ENCODE assay signal across 17 mouse cellular contexts in genomic region chr9:66927696-66928402, GRCm38 (mm10). TPM values are rescaled to one million over a fixed set of nuclear protein-coding genes. Genes with fewer than 3 reads are reported as not detected.
DNase-seq lines count a peak whose midpoint lies in the region; ATAC-seq and TF ChIP-seq lines count a peak whose summit lies in the region.
"Had no signal": no experiment of that assay in that cellular context is flagged by ENCODE, and none has a peak within 500 bp of the region (broad histone marks: within the 10 kb centered on the region; RNA-seq: fewer than 3 reads in every experiment).

No protein-coding gene starts in this region.

- TF ChIP-seq CTCF in hindbrain, postnatal 0 days (IDR thresholded peaks at IDR 0.05; ENCODE audit: low read depth) = no peak
- no peak for TF ChIP-seq CTCF in brain, embryonic 14.5 days (IDR thresholded peaks at IDR 0.05; ENCODE audit: borderline replicate concordance, extremely low read depth, insufficient read depth, insufficient read length)
- no peak for TF ChIP-seq CTCF in layer of hippocampus, adult 2 months (conservative IDR thresholded peaks at IDR 0.05)

- no peaks in the 10 kb centered on the region for H3K4me1 ChIP-seq in hindbrain, postnatal 0 days (ENCODE audit: insufficient read depth, low read length)
- H3K4me1 ChIP-seq in hindbrain, embryonic 10.5 days (replicated peaks) = no peaks in the 10 kb centered on the region; the same call in 1 of the 2 replicates
- H3K4me1 ChIP-seq in kidney, embryonic 16.5 days (ENCODE audit: insufficient read depth, low read length) = no peaks in the 10 kb centered on the region
- H3K4me1 ChIP-seq: heart, embryonic 13.5 days; limb, embryonic 12.5 days; liver, embryonic 15.5 days had no signal

- peak; percentile 86 for DNase-seq in cerebellum, adult 9-10 months
- no peak for DNase-seq in cerebellum, postnatal 10 days
- DNase-seq in hindbrain, postnatal 0 days (ENCODE audit: low spot score) = peak; percentile 21
- no peak for DNase-seq in hindbrain, embryonic 10.5 days (ENCODE audit: low spot score)
- DNase-seq in brain, embryonic 14.5 days (ENCODE audit: low read depth) = peak; percentile 90
- DNase-seq in layer of hippocampus, adult 2 months (ENCODE audit: low spot score in 2 of 2) = peak; percentile 67 to 76
- no peak for DNase-seq in urinary bladder, adult 2 months (ENCODE audit: low spot score)
- DNase-seq: adrenal gland, adult 8-10 months; gastrocnemius, postnatal 25 days; lung, postnatal 14 days; right cerebral cortex, adult 18-20 months; spleen, adult 18-20 months; thymus, postnatal 25 days had no signal

- no peaks in the 10 kb centered on the region for H3K27me3 ChIP-seq in hindbrain, postnatal 0 days (ENCODE audit: insufficient read depth, low read length)
- H3K27me3 ChIP-seq in hindbrain, embryonic 10.5 days (ENCODE audit: insufficient read depth, poor library complexity, severe bottlenecking) = no peaks in the 10 kb centered on the region
- H3K27me3 ChIP-seq in kidney, embryonic 16.5 days (ENCODE audit: insufficient read depth, low read length) = no peaks in the 10 kb centered on the region
- H3K27me3 ChIP-seq: heart, embryonic 13.5 days; limb, embryonic 12.5 days; liver, embryonic 15.5 days had no signal

- H3K36me3 ChIP-seq in hindbrain, postnatal 0 days (ENCODE audit: insufficient read depth, low read length) = no peaks in the 10 kb centered on the region
- H3K36me3 ChIP-seq in hindbrain, embryonic 10.5 days = no peaks in the 10 kb centered on the region
- H3K36me3 ChIP-seq in kidney, embryonic 16.5 days (ENCODE audit: insufficient read depth, low read length) = no peaks in the 10 kb centered on the region
- H3K36me3 ChIP-seq: heart, embryonic 13.5 days; limb, embryonic 12.5 days; liver, embryonic 15.5 days had no signal

- 65% methylated on average over 8 of the region's 8 CpGs for WGBS in hindbrain, postnatal 0 days
- WGBS in hindbrain, embryonic 10.5 days = 83% methylated on average over 8 of the region's 8 CpGs
- WGBS in kidney, embryonic 16.5 days = 88% methylated on average over 8 of the region's 8 CpGs

- H3K27ac ChIP-seq in hindbrain, postnatal 0 days = no peak overlapping the region
- H3K27ac ChIP-seq in hindbrain, embryonic 10.5 days = no peak overlapping the region
- H3K27ac ChIP-seq in layer of hippocampus, adult 2 months = peak overlapping the region; percentile 46; the same call in 1 of the 2 replicates
- no peak overlapping the region for H3K27ac ChIP-seq in kidney, embryonic 16.5 days (ENCODE audit: low read length)
- H3K27ac ChIP-seq: heart, embryonic 13.5 days; limb, embryonic 12.5 days; liver, embryonic 15.5 days had no signal

- H3K9ac ChIP-seq in hindbrain, postnatal 0 days (replicated peaks; ENCODE audit: low read length) = no peak overlapping the region
- H3K9ac ChIP-seq in kidney, embryonic 16.5 days (replicated peaks; ENCODE audit: low read length) = no peak overlapping the region
- H3K9ac ChIP-seq: heart, embryonic 13.5 days; limb, embryonic 12.5 days; liver, embryonic 15.5 days had no signal

- no peaks in the 10 kb centered on the region for H3K9me3 ChIP-seq in hindbrain, postnatal 0 days (ENCODE audit: low read length)
- H3K9me3 ChIP-seq in hindbrain, embryonic 10.5 days = no peaks in the 10 kb centered on the region
- H3K9me3 ChIP-seq in kidney, embryonic 16.5 days (ENCODE audit: low read length) = no peaks in the 10 kb centered on the region
- H3K9me3 ChIP-seq: heart, embryonic 13.5 days; limb, embryonic 12.5 days; liver, embryonic 15.5 days had no signal

- no peak for TF ChIP-seq POLR2A in brain, embryonic 14.5 days (IDR thresholded peaks at IDR 0.05; ENCODE audit: borderline replicate concordance, extremely low read depth, insufficient read depth, insufficient read length, poor library complexity, severe bottlenecking)

- no peak overlapping the region for H3K4me3 ChIP-seq in hindbrain, postnatal 0 days (ENCODE audit: low read length)
- no peak overlapping the region for H3K4me3 ChIP-seq in hindbrain, embryonic 10.5 days
- H3K4me3 ChIP-seq in layer of hippocampus, adult 2 months = no peak overlapping the region
- H3K4me3 ChIP-seq in kidney, embryonic 16.5 days (ENCODE audit: low read length) = no peak overlapping the region
- H3K4me3 ChIP-seq: heart, embryonic 13.5 days; limb, embryonic 12.5 days; liver, embryonic 15.5 days had no signal

- 0 out of 2 replicates have a peak, but pooled peaks have one; percentile 27 for ATAC-seq in hindbrain, postnatal 0 days
- ATAC-seq in kidney, embryonic 16.5 days (ENCODE audit: low FRiP score, low TSS enrichment) = no peak

- H3K4me2 ChIP-seq in hindbrain, postnatal 0 days (ENCODE audit: low read depth, low read length) = no peak overlapping the region
- H3K4me2 ChIP-seq in kidney, embryonic 16.5 days (replicated peaks; ENCODE audit: low read depth, low read length) = no peak overlapping the region
- H3K4me2 ChIP-seq: heart, embryonic 13.5 days; limb, embryonic 12.5 days; liver, embryonic 15.5 days had no signal

RNA-seq across cellular contexts. Expression of gene Rab8b, which starts 8.4 kb away (rescaled TPM):
- total RNA-seq in hindbrain, postnatal 0 days (2014; rRNA removed) = 25.9 and 32.7 TPM in 2 replicates
- 26.3 and 27.1 TPM in 2 replicates for polyA plus RNA-seq in hindbrain, postnatal 0 days (2015; fragmentation: Nextera tagmentation; extraction: Ambion mirVana)
- polyA plus RNA-seq in hindbrain, embryonic 10.5 days (2016; fragmentation: Nextera tagmentation; extraction: Ambion mirVana) = 24.3 and 27.3 TPM in 2 replicates
- polyA plus RNA-seq in brain, embryonic 14.5 days (2012; rRNA removed) = 23.4 and 26.9 TPM in 2 replicates
- 10 to 100 TPM; 46.1 to 47.1 TPM for total RNA-seq in layer of hippocampus, adult 2 months (2021)
- 27.0 and 27.8 TPM in 2 replicates for polyA plus RNA-seq in kidney, embryonic 16.5 days (2015; fragmentation: Nextera tagmentation; extraction: Ambion mirVana)
- polyA plus RNA-seq in urinary bladder, adult 2 months (2012; rRNA removed) = 18.9 and 20.1 TPM in 2 replicates

RNA-seq across cellular contexts. Expression of gene Rps27l, which starts 18.0 kb away (rescaled TPM):
- total RNA-seq in hindbrain, postnatal 0 days (2014; rRNA removed) = 61.0 and 101 TPM in 2 replicates
- polyA plus RNA-seq in hindbrain, postnatal 0 days (2015; fragmentation: Nextera tagmentation; extraction: Ambion mirVana) = 258 and 271 TPM in 2 replicates
- polyA plus RNA-seq in hindbrain, embryonic 10.5 days (2016; fragmentation: Nextera tagmentation; extraction: Ambion mirVana) = 708 and 733 TPM in 2 replicates
- 108 and 152 TPM in 2 replicates for polyA plus RNA-seq in brain, embryonic 14.5 days (2012; rRNA removed)
- total RNA-seq in layer of hippocampus, adult 2 months (2021) = 10 to 100 TPM; 32.8 to 38.4 TPM
- polyA plus RNA-seq in kidney, embryonic 16.5 days (2015; fragmentation: Nextera tagmentation; extraction: Ambion mirVana) = 585 and 609 TPM in 2 replicates
- 270 and 343 TPM in 2 replicates for polyA plus RNA-seq in urinary bladder, adult 2 months (2012; rRNA removed)

RNA-seq across cellular contexts. Expression of gene Lactb, which starts 47.4 kb away (rescaled TPM):
- 13.1 and 18.4 TPM in 2 replicates for total RNA-seq in hindbrain, postnatal 0 days (2014; rRNA removed)
- 12.8 and 15.2 TPM in 2 replicates for polyA plus RNA-seq in hindbrain, postnatal 0 days (2015; fragmentation: Nextera tagmentation; extraction: Ambion mirVana)
- 8.6 and 9.4 TPM in 2 replicates for polyA plus RNA-seq in hindbrain, embryonic 10.5 days (2016; fragmentation: Nextera tagmentation; extraction: Ambion mirVana)
- 13.5 and 14.8 TPM in 2 replicates for polyA plus RNA-seq in brain, embryonic 14.5 days (2012; rRNA removed)
- 10 to 100 TPM; 13.0 to 14.7 TPM for total RNA-seq in layer of hippocampus, adult 2 months (2021)
- 16.0 and 17.7 TPM in 2 replicates for polyA plus RNA-seq in kidney, embryonic 16.5 days (2015; fragmentation: Nextera tagmentation; extraction: Ambion mirVana)
- polyA plus RNA-seq in urinary bladder, adult 2 months (2012; rRNA removed) = 15.0 and 17.1 TPM in 2 replicates

Comparison
In these comparisons a context has a peak if more than half of its experiments do, and no peak if none do; other contexts are left out.
1. DNase-seq: peak in cerebellum, adult 9-10 months (single experiment), hindbrain, postnatal 0 days (single experiment), brain, embryonic 14.5 days (single experiment) and layer of hippocampus, adult 2 months (2 of 2); none in cerebellum, postnatal 10 days (0 of 2), hindbrain, embryonic 10.5 days (single experiment) and urinary bladder, adult 2 months (single experiment).